Mouse (Mus musculus) splenic B cell, adult 2 months (primary cell): ENCODE measurements around the gene Nup62.
A peak's percentile ranks its signal among the peaks of the same experiment; 100 is the strongest.

Experiments used
- DNase-seq: peaks from one replicate; pipeline ENCODE4 v3.0.0-alpha.2; 2011; ENCODE audit warnings: low read depth, low spot score
- H3K27me3 ChIP-seq: 2 replicates; pipeline ENCODE4 v1.6.1; 2012; ENCODE audit warnings: mild to moderate bottlenecking, low read length, moderate library complexity, mixed read lengths; ENCODE audit not compliant: control insufficient read depth, poor library complexity, insufficient read depth, severe bottlenecking
- H3K36me3 ChIP-seq: 2 replicates; pipeline ENCODE4 v1.6.1; 2012; ENCODE audit warnings: mild to moderate bottlenecking, low read length, moderate library complexity, mixed read lengths; ENCODE audit not compliant: control insufficient read depth, poor library complexity, insufficient read depth, severe bottlenecking

Gene Nup62

GRCm38 (mm10) chr7:44860576-44861428 is 44.9 kb downstream of the Nup62 start:
- peak; percentile 78 for DNase-seq
- H3K27me3 ChIP-seq = no peaks in the 10 kb centered on the region
- no peaks in the 10 kb centered on the region for H3K36me3 ChIP-seq

DNA sequence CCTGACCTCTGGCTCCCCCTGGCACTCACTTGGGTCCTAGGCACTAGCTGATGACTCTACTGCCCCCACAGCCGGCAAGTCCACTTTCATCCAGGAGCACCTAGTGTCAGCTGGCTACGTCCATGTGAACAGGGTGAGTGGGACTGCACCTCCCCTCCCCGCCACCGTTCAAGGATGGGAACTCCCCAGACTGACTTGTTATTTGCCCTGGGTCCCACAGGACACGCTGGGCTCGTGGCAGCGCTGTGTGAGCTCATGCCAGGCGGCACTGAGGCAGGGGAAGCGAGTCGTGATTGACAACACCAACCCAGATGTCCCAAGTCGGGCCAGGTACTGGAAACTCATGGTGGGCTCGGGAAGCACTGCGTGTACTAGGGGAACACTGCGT is 45.5 kb downstream of the Nup62 start:
- H3K36me3 ChIP-seq = no peaks in the 10 kb centered on the region
- no peaks in the 10 kb centered on the region for H3K27me3 ChIP-seq
- no peak for DNase-seq

GRCm38 (mm10) chr7:44862434-44862833 is 46.5 kb downstream of the Nup62 start:
- no peak for DNase-seq
- no peaks in the 10 kb centered on the region for H3K27me3 ChIP-seq
- H3K36me3 ChIP-seq = no peaks in the 10 kb centered on the region

DNA sequence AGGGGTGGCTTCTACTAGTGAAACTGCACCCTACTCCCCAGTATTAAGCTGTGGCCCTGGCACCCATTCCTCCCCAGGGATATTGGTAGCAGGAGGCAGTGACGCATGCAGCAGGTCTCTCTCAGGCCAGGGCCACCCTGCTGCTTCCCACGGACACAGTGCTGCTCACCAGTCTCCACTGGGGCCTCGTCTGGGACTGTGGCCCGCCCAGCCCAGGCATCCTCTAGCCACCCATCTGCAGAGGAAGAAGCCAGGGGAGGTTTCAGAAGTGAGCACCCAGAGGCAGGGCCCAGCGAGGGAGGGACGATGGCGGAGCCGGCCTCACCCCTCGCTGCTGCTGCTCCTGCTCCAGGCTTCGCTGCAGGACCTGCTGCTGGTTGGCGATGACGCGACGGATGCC is 47.3 kb downstream of the Nup62 start:
- DNase-seq = no peak
- Histone ChIP-seq H3K27me3 (no peaks in the 10 kb centered on the region), H3K36me3 (no peaks in the 10 kb centered on the region)

DNA sequence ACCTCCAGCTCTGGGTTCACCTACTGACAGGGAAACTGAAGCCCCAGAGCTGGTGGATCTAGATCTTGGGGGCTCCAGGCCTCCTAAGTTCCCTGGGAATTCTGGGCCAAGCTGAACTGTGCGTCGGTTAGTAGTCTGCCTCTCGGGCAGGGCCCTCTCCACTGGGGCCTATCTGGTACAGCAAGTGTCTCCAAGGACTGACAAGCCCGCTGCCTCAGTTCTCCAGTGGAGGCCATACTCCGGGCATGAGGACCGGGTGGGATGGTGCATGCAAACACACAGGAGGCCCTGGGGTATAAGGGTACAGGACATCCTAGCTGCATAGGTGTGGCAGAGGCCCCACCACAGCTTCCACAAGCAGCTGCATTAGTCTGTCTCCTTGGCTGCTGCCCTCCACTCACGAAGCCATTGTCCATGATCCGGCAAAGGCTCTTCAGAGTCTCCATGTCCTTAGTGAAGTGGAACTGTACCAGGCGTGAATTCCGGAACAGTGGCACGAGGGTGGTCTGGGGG is 48.1 kb downstream of the Nup62 start:
- Histone ChIP-seq H3K27me3 (no peaks in the 10 kb centered on the region), H3K36me3 (no peaks in the 10 kb centered on the region)
- DNase-seq = no peak

DNA sequence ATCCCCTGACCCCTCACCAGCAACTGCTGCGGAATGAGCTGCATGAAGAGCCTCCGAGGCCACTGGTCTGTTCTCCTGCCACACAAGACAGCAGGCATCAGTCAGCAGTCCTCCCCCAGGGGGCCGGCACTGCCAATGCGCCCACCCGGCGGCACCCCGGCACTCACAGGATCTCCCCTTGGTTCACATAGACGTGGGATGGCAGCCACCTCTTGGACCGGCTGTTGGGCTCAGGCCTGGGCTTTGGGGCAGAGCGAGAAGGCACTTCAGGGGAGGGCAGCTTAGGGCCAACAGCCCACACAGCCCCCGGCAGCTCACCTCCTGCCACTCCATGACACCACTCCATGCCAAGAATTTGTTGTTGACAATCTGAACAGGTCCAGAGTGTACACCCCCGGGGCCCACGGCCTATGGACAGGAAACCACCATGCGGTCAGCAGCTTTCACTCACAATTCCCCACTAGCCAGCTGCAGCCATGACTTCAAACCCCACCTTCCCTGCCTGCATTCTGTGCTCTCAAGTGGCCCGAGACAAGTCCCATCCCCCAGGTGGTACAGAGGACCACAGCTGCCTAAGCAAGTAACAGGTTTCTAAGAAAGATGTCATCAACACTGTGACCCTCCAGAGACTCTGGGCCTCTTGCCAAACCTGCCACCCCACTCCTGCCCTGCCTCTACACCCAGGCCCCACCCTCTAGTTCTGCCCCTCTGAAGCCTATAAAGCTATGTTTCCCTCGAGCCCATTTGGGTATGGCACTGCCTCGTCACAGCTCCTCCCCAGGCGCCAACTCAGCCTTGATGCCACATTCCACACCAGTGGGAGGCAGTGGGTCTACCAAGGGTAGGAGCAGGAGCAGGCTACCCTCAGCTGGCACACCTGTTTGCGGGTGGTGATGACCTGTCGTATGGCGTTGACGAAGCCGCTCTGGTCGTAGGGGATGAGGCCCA is 49.0 kb downstream of the Nup62 start:
- Histone ChIP-seq H3K36me3 (no peaks in the 10 kb centered on the region), H3K27me3 (no peaks in the 10 kb centered on the region)
- no peak for DNase-seq

- Histone ChIP-seq H3K27me3 (no peaks in the 10 kb centered on the region), H3K36me3 (no peaks in the 10 kb centered on the region)
- DNase-seq = peak; percentile 41
These were observed 50.6 kb downstream of the Nup62 start for GRCm38 (mm10) chr7:44866276-44867009.

DNA sequence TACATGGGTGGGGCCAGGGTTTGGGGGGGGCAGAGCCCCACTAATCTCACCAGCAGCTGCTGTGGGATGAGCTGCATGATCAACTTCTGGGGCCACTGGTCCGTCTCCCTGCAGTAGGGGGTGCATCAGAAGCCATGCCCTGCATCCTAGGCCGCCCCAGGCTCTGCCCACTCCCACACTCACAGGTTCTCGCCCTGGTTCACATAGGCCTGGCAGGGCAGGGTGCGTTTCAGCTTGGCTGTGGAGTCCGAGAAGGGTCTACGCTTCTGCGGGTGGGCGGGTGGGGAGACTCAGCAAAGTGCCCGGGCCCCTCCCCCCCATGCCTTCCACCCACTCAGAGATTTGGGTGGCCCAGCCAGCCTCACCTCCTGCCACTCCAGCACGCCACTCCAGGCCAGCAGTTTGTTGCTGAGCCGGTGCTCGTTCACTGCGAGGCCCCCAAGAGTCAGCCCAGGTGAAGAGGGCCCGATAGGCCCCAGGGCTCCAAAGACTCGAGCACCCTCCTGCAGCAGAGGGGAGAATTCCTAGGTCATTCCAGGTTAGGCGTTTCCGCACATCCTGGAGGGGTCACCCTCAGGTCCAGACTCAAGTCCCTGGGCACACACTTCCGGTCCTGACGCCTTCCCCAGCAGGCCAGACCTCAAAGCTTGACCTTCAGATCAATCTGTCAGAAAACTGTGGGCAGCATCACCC is 51.3 kb downstream of the Nup62 start:
- no peaks in the 10 kb centered on the region for H3K36me3 ChIP-seq
- DNase-seq = no peak
- H3K27me3 ChIP-seq = no peaks in the 10 kb centered on the region

DNA sequence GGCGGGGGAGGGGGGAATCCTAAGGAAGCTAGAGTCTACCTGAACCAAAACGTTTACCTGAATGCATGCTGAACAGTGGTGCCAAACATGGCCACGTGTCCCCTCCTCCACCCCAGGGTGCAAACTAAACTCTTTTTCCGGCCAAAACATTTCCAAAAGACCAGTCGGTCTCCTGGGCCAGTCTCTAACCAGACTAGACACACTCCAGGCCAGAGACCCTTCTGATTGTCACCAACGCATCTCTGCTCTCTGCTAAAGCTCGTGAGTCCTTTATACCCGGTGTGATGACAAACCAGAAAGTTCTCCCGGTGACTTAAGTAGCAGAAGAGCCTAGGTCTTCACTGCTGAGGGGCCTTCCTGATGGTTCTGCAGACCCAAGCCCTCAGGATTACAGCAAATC is 51.9 kb downstream of the Nup62 start:
- no peak for DNase-seq
- no peaks in the 10 kb centered on the region for H3K27me3 ChIP-seq
- no peaks in the 10 kb centered on the region for H3K36me3 ChIP-seq

GRCm38 (mm10) chr7:44868465-44868864 is 52.6 kb downstream of the Nup62 start:
- Histone ChIP-seq H3K36me3 (no peaks in the 10 kb centered on the region), H3K27me3 (no peaks in the 10 kb centered on the region)
- DNase-seq = no peak

GRCm38 (mm10) chr7:44868919-44869696 is 53.2 kb downstream of the Nup62 start:
- no peaks in the 10 kb centered on the region for H3K27me3 ChIP-seq
- no peaks in the 10 kb centered on the region for H3K36me3 ChIP-seq
- DNase-seq = peak; percentile 60

- Histone ChIP-seq H3K27me3 (no peaks in the 10 kb centered on the region), H3K36me3 (no peaks in the 10 kb centered on the region)
- DNase-seq = peak; percentile 78
These were observed 54.0 kb downstream of the Nup62 start, which contains the start of gene Ptov1 for GRCm38 (mm10) chr7:44869697-44870528. Gene Ptov1 (minus strand): TSS chr7:44869788.

DNA sequence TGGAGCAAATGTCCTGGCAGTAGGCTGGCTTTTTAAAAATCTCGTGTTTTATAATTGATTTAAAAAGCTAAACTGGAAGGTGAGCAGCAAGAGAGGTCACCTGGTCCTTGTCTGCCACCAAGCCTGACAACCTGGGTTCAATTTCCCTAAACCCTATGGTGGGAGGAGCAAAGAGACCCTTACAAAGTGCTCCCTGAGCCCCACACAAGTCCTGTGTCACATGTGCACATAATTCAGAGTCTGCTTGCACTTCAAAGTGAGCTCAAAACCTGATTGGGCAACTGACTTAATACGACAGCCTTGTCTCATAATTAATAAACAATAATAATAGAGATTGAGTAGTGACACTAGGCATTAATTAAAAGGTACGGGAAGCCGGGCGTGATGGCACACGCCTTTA is 54.7 kb downstream of the Nup62 start:
- no peaks in the 10 kb centered on the region for H3K36me3 ChIP-seq
- no peak for DNase-seq
- no peaks in the 10 kb centered on the region for H3K27me3 ChIP-seq
